Mouse (Mus musculus) heart, postnatal 0 days (tissue): Measurements from ENCODE around the gene Nup107.

Experiments used
- CTCF ChIP-seq: IDR thresholded peaks from 2 replicates; pipeline ENCODE4 v1.5.1; 2016; ENCODE audit warnings: antibody characterized with exemption, control low read depth, low read depth
- EP300 ChIP-seq: IDR thresholded peaks from 2 replicates; pipeline ENCODE4 v1.6.1; 2016; ENCODE audit warnings: antibody characterized with exemption, low read depth

- TF ChIP-seq CTCF (no peak), EP300 (no peak)
Observed at GRCm38 (mm10) chr10:117797106-117797505, 4.6 kb upstream of the Nup107 start.
